Mouse (Mus musculus) olfactory bulb, adult 2 months (tissue): ENCODE measurements around the gene Flywch2.

ENCODE experiments used
- CTCF ChIP-seq: fragments of 200-500 bp; IDR thresholded peaks from 2 replicates; pipeline ENCODE4 v1.5.1; 2012; ENCODE audit warnings: low read depth, mild to moderate bottlenecking, low read length, moderate library complexity; ENCODE audit not compliant: insufficient read depth
- POLR2A ChIP-seq: fragments of 200-500 bp; IDR thresholded peaks from 2 replicates; pipeline ENCODE4 v1.6.1; 2012; ENCODE audit warnings: mild to moderate bottlenecking, low read depth, low read length, moderate library complexity; ENCODE audit not compliant: insufficient read depth

GRCm38 (mm10) chr17:23770493-23770892, 15.4 kb downstream of the Flywch2 start:
- no peak for TF ChIP-seq CTCF
- no peak for TF ChIP-seq POLR2A
